Comparison of ENCODE assay signal across 8 mouse cellular contexts in genomic region chr5:73651061-73651854, GRCm38 (mm10). TPM values are rescaled to one million over a fixed set of nuclear protein-coding genes. Genes with fewer than 3 reads are reported as not detected.
DNase-seq lines count a peak whose midpoint lies in the region; ATAC-seq and TF ChIP-seq lines count a peak whose summit lies in the region.

Spata18 (plus strand) TSS chr5:73651379.

- WGBS in heart, postnatal 0 days: under 1% methylated on average over 57 of the region's 57 CpGs
- WGBS in limb, embryonic 14.5 days: 1% methylated on average over 53 of the region's 57 CpGs

- TF ChIP-seq EP300 in heart, postnatal 0 days (IDR thresholded peaks at IDR 0.05; ENCODE audit: low read depth): no peak

- peaks cover 7% of the 10 kb centered on the region; the same call in 1 of the 2 replicates for H3K4me1 ChIP-seq in heart, postnatal 0 days (ENCODE audit: control insufficient read depth, insufficient read depth)
- H3K4me1 ChIP-seq in limb, embryonic 14.5 days (ENCODE audit: control insufficient read depth, insufficient read depth, low read length): peaks cover 15% of the 10 kb centered on the region

- H3K27me3 ChIP-seq in heart, postnatal 0 days (ENCODE audit: control insufficient read depth, insufficient read depth, low read length): peaks cover 55% of the 10 kb centered on the region
- H3K27me3 ChIP-seq in limb, embryonic 14.5 days (ENCODE audit: control insufficient read depth, insufficient read depth, low read length): peaks cover 30% of the 10 kb centered on the region

- peak within 1 kb of the TSS; percentile 62 for H3K4me3 ChIP-seq in heart, postnatal 0 days (ENCODE audit: low read depth, low read length)
- peak within 1 kb of the TSS; percentile 54 for H3K4me3 ChIP-seq in limb, embryonic 14.5 days (replicated peaks; ENCODE audit: low read length)

- H3K9ac ChIP-seq in heart, postnatal 0 days (replicated peaks; ENCODE audit: low read depth, low read length): peak within 1 kb of the TSS; percentile 39
- H3K9ac ChIP-seq in limb, embryonic 14.5 days (ENCODE audit: low read depth, low read length, severe bottlenecking): peak within 1 kb of the TSS; percentile 57

- TF ChIP-seq CTCF in heart, postnatal 0 days (IDR thresholded peaks at IDR 0.05; ENCODE audit: low read depth): no peak

- TF ChIP-seq POLR2A in limb, embryonic 14.5 days (IDR thresholded peaks at IDR 0.05; ENCODE audit: borderline replicate concordance, extremely low read depth, insufficient read depth, insufficient read length): no peak

- peak within 1 kb of the TSS; percentile 97 for H3K4me2 ChIP-seq in heart, postnatal 0 days (ENCODE audit: low read depth, low read length)
- peak within 1 kb of the TSS; percentile 100 for H3K4me2 ChIP-seq in limb, embryonic 14.5 days (replicated peaks; ENCODE audit: low read depth, low read length, severe bottlenecking)

- peak; percentile 4; the same call in 1 of the 2 replicates for ATAC-seq in common myeloid progenitor, adult 5-6 weeks (replicated peaks; ENCODE audit: low read depth, poor library complexity, severe bottlenecking)
- ATAC-seq in heart, postnatal 0 days (ENCODE audit: insufficient read depth, low read depth): no peak
- peak; percentile 10; the same call in 1 of the 2 replicates for ATAC-seq in limb, embryonic 14.5 days (ENCODE audit: low FRiP score, low read depth)

- no peaks in the 10 kb centered on the region for H3K9me3 ChIP-seq in heart, postnatal 0 days (replicated peaks; ENCODE audit: control insufficient read depth, low read length)
- no peaks in the 10 kb centered on the region for H3K9me3 ChIP-seq in limb, embryonic 14.5 days (ENCODE audit: control insufficient read depth, low read length)

- H3K27ac ChIP-seq in heart, postnatal 0 days (ENCODE audit: low read depth): 0 out of 2 replicates have a peak within 1 kb of the TSS, but pooled peaks have one; percentile 8
- no peak within 1 kb of the TSS for H3K27ac ChIP-seq in limb, embryonic 14.5 days (replicated peaks; ENCODE audit: low read depth, low read length)

- peak; percentile 20 to 60 for DNase-seq in lung, adult 18-20 months
- no peak for DNase-seq in lung, postnatal 36 days
- DNase-seq in heart, postnatal 0 days (ENCODE audit: low spot score): peak; percentile 17
- DNase-seq in limb, embryonic 14.5 days (ENCODE audit: low spot score): peak; percentile 24
- DNase-seq in neural tube, embryonic 10.5 days (ENCODE audit: extremely low spot score, low spot score): peak; percentile 59
- no peak for DNase-seq in urinary bladder, postnatal 10 days (ENCODE audit: low spot score)
- no peak for DNase-seq in spleen, postnatal 36 days (ENCODE audit: low spot score in 2 of 2)

- no peaks in the 10 kb centered on the region for H3K36me3 ChIP-seq in heart, postnatal 0 days (replicated peaks; ENCODE audit: control insufficient read depth, insufficient read depth, low read length)
- H3K36me3 ChIP-seq in limb, embryonic 14.5 days (ENCODE audit: control insufficient read depth, insufficient read depth, low read length): no peaks in the 10 kb centered on the region

RNA-seq across cellular contexts. Expression of gene Spata18, which starts in this region (rescaled TPM):
- total RNA-seq in common myeloid progenitor, adult 5-6 weeks (2017): not detected in 2 replicates
- total RNA-seq in heart, postnatal 0 days (2014; rRNA removed; ENCODE audit: low replicate concordance): 0.27 and 1.0 TPM in 2 replicates
- 0.84 and 0.87 TPM in 2 replicates for polyA plus RNA-seq in heart, postnatal 0 days (2015; fragmentation: Nextera tagmentation; extraction: Ambion mirVana)
- polyA plus RNA-seq in limb, embryonic 14.5 days (2012; rRNA removed): 2.0 and 2.5 TPM in 2 replicates
- 1.4 and 1.8 TPM in 2 replicates for polyA plus RNA-seq in limb, embryonic 14.5 days (2014; fragmentation: Nextera tagmentation; extraction: Ambion mirVana)

Comparison
In these comparisons a context has a peak if more than half of its experiments do, and no peak if none do; other contexts are left out.
1. DNase-seq: peak in lung, adult 18-20 months (2 of 2), heart, postnatal 0 days (single experiment), limb, embryonic 14.5 days (single experiment) and neural tube, embryonic 10.5 days (single experiment); none in lung, postnatal 36 days (single experiment), urinary bladder, postnatal 10 days (single experiment) and spleen, postnatal 36 days (0 of 2).
2. Peak in ATAC-seq in common myeloid progenitor, adult 5-6 weeks; RNA of the gene not detected or under 1 TPM.